Mouse (Mus musculus): ENCODE results near the gene Igdcc3. TPM values are rescaled to one million over a fixed set of nuclear protein-coding genes. Genes with fewer than 3 reads are reported as not detected.
A peak's percentile ranks its signal among the peaks of the same experiment; 100 is the strongest.

The Igdcc3 gene
- total RNA-seq (2015) (not detected in 2 replicates), total RNA-seq (2017) (not detected in 2 replicates)

DNA sequence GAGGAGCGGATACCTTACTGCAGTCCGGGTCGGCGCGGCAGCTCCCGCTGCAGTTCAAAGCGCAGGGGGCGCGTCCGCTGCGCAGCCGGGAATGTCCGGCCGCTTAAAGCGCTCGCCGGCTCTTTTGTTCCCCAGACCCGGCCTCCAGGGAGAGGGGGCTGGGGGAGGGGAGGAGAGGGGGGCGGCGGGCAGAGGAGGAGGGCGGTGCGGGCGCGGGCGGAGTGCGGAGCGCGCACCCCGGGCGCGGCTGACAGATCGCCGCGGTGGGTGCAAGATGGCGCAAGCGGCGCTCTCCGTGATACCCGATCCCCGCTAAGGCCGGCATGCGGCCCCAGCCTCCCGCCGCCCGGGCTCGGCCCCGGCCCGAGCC, at the start of gene Igdcc3:
TSS of gene Igdcc3 (plus strand) at position 254 of the 370 bp plus-strand sequence.
- no peak for ATAC-seq (ENCODE audit: poor library complexity, severe bottlenecking)

DNA sequence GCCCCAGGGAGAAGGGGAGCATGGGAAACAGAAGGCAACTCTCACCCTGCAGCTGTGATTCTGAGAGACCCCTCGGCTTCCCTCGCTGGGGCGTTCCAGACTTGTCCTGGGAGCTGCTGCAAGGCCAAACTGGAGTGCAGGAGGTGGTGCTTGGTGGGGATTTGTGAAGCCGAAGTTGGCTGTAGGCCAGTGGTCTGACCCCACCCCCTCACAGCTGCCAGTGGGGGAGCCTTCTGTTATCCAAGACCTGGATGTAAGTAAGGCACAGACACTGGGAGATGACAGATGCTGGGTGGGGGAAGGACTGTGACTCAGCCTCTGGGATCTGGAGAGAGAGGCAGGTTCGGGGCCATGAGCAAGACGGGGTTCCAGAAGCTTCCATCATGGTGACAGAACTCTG, 46.8 kb upstream of the Igdcc3 start:
- ATAC-seq (ENCODE audit: poor library complexity, severe bottlenecking), result no peak

DNA sequence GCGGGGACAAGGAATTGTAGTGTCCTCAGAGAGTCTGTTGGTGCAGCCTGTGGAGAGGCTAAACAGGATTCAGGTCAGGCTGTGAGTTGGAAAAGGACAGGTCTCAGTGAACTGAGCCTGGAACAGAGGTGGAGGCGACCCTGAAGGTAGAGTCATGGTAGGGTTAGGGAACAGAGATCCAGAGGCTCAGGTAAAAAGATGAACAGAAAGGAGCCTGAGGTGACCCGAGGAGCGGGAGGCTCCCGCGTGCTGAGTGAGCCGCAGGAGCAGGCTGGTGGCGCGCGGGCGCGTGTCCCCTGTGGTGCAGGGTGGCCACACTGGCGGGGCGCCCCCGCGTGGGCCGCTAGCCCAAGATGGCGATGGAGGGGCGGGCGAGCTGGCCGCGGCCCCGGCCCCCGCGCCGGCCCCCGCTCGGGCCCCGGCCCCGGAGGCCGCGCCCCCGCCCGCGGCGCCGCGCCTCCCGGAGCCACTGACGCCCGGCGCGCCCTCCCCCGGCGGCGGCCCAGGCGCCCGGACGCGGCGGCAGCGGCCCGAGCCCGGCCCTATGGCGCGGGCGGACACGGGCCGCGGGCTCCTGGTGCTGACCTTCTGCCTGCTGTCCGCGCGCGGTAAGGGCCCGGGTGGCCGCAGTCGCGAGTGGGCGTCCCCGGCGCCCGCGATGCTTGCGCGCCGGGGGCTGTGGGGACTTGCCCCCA, 39.9 kb upstream of the Igdcc3 start, which contains the start of gene Igdcc4:
TSS of gene Igdcc4 (plus strand) at position 496 of the 695 bp plus-strand sequence.
- no peak for ATAC-seq (ENCODE audit: poor library complexity, severe bottlenecking)

DNA sequence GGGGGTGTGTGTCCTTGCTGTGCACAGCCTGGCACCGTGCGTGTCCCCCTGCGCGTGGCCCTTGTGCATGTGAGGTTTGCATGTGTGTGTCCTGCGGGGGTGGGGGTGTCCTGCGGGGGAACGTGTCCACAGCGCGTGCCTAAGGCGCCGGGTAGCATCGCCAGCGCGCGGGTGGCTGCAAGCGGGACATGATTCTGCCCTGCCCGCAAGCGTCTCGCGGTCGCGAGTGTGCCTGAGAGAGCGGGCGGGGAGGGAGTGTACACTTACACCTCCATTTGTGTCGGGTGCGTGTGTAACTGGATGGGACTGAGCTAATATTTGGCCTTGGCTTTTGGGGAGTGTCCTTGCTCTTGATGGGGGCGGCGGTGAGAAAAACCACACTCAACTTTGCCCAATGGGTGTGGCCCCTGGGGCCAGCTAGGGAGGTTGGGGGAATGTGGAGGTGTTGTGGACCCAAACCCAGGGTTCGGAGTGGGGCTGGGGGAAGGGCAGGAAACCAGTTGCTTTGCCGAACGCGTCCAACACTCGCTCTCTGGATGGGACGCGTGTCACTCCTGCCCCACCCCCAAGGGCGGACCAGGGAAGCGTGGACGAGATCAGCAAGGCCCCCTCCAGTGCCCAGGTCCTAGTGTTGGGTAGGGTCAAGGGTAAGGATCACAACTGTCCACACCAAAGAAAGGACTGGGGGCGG, 39.2 kb upstream of the Igdcc3 start:
- ATAC-seq (ENCODE audit: poor library complexity, severe bottlenecking), result no peak

DNA sequence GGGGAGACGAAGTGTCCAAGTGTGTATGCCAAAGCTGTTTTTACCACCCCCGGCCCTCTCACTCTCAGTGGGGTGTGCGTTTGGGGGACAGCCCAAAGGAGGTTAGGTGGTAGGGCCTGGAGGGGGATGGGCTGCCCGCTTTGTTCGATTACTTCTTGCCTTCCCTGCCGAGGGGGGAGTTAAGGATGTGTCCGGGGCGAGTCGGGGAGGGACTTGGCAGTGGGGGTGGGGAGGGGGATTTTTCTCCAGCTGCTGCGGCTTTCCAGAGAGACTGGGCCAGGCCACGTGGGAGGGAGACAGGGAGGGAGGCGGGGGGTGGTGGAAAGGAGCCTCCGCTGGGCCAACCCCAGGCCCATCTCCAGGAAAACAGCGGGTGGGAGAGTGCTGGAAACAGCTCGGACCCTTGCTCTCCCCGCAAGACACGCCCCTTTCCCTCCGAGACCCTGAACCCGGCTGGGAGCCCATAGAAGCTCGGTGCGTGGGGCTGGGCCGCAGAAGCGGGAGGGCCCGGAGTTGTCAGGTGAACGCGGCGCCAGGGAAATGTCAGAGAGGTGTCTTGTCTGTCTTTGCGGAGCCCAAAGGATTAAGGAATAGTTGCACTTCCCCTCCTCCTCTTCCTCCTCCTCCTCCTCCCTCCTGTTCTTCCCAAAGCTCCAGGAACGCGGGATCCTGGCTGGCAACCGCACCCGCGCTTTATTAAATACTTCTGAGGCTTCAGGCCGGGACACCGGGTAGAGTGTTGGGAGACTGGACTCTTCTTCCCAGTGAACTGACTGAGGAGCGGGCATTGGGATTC, 38.4 kb upstream of the Igdcc3 start:
- ATAC-seq (ENCODE audit: poor library complexity, severe bottlenecking), result no peak

DNA sequence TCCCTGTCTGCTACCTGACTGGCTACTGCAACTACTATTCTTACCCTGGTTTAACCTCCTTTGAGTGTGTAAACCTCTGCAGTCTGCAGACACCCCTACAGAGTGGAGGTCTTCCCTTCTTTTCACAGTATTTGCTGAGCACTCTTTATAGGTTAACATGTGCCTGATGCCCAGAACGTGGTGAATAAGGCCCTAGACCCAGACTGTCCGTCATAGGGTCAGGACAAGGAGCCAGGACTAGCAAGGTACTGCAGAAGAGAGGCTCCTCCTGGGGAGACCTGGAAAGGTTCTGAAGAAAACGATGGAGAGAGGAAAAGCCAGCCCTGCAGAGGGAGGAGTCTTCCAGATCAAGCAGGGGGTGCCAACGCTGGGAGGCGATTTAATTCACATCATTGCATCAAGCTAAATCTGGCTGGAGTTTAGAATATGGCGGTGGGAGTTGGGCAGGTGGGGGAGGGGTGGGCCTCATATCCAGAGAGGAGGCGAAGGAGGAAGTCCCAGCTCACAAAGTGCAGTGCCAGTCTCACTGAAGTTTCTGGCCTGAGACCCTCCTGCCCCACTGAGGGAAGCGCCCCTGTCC, 37.7 kb upstream of the Igdcc3 start:
- no peak for ATAC-seq (ENCODE audit: poor library complexity, severe bottlenecking)

DNA sequence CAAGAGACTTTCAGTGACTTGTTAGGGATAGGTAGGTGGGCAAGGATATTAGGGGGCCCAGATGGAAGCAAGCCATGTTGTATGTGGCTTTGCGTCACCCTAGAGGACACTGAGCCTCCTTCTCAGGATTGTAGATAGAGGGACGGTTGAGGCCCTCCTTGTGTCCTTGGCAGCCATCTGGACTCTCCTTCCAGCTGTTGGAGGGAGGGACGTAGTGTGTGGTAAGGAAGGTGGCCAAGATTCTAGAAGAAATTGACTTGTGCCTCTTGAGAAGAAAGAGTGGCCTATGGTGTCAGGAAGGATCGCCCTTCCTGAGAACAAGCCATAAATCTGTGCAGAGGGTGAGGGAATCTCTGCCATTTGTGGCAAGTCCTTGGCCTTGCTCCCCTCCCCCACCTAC, 34.2 kb upstream of the Igdcc3 start:
- ATAC-seq (ENCODE audit: poor library complexity, severe bottlenecking), result no peak

DNA sequence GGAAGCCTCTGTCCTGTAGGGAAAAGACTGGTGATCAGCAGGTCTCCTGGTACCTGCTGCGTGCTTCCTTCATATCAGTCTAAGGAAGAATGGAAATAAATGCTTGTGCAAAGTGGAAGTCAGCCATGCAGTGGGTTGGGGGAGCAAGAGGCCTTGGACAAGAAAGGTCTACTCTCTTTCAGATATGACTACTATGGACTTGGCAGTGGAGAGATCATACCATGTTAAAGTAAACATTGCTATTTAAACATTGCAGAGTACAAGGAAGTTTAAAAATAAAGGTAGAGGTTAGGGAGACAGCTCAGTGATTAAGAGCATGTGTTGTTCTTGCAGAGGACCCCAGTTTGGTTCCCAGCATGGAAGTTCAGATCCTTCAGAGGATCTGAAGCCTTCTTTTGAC, 33.1 kb upstream of the Igdcc3 start:
- no peak for ATAC-seq (ENCODE audit: poor library complexity, severe bottlenecking)

DNA sequence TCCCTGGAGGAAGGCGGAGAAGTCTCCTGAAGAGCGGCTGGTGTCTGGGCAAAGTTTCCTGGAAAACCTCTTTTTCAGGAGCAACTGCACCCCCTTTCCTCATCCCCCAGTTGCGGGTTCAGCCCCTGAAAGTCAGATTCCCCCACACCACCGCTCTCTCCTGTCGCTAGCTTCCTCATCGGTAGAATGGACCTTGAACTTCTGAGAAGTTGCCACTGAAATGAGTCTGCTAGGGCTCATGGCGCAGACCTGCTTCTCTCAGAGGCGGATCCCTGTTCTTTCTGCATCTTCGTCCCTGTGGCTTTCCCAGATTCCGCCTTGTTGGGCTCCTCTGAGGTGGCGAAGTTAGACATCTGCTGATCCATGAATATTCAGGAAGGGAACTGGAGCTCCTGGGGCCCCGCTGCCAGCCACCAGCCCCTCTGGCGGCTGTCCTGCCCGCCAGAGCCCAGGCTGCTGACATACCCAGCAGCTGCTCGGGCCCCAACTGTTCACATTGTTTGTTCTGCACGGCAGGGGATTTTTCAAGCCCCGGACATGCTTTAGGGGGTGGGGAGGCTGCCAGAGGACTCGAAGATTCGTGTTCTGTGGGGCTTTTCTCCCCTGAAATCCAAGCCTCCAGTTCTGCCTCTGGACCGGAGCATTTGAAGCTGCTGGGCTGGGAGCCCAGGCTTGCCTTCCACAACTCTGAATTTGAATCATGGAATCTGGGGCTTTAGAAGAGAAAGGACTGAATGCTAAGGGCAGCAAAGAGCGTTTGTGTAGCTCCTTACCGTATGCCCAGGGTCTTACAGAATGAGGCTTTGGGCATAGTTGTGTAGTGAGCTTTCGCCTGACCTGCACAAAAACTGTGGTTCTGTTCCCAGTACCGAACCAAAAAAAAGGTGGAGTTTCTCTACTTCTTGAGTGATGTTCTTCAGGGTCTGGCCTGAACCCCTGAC, 31.6 kb upstream of the Igdcc3 start:
- no peak for ATAC-seq (ENCODE audit: poor library complexity, severe bottlenecking)

DNA sequence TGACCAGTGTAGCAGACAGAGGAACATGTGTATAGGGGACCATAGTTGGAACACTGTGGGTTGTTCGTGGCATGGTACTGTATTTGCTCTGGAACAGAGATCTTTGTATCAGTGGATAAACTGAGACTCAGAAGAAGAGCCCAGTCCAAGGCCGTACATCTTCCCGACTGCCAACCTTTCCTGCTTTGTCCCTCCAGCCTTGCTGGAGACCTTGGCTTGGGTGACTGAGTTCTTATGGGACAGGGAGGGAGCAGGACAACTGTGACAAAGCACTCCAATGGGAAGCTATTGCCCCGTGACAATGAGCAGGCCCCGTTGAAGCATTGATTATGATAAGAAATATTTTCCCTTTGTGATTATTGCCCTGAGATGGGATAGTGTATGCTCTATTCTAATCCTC, 29.3 kb upstream of the Igdcc3 start:
- ATAC-seq (ENCODE audit: poor library complexity, severe bottlenecking), result no peak

DNA sequence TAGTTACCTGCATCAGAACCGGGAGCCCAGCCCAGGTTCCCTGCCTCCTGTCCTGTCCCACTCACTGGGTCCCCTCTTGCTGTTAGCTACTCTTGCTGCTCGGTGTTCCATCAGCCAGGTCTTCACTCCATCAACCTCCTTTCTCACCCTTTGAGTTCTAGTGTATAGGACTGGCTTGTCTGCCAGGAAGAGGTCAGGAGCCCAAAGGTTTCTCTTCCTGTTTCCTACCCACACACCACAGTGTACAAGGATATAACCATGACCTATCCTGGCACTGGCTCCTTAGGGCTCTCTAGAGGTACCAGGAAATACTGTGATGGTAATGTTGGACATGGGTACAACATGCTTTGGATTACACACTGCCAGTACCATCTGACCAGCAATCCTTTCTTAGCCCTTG, 27.3 kb upstream of the Igdcc3 start:
- ATAC-seq (ENCODE audit: poor library complexity, severe bottlenecking), result no peak

DNA sequence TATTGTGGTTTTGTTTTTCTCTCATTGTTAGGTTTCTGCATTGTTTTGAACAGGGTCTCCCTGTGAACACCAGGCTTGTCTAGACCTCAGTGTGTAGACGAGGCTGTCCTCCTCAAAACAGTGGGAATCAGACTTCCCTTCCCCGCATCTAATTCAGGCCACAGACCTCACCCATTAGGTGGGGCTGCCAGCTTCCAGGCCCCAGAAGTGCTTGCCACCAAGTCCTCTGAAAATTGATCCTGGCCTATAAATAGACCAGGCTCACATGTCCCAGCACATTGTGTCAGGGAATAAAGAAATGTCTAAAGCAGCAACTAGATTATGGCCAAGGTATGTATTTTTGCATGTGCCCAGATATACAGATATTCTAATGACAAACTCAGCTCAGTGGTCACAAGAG, 25.1 kb upstream of the Igdcc3 start:
- no peak for ATAC-seq (ENCODE audit: poor library complexity, severe bottlenecking)

DNA sequence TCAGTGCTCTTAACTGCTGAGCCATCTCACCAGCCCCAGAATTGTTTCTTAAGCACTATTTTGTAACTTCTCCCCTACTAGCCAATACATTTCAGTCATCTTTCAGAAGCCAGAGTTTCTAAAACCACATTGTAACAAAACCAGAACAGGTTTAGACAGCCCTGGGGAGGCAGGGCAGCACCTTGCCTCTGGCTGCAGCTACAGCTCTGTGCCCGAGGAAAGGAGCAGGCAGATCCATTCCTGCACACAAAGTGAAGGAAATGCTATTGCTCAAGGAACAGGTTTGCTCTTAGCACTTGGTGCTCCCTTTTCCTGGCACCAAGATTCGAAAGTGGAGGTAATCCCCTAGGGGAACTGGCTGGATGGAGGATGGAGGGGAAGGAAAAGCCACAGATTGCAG, 23.5 kb upstream of the Igdcc3 start:
- ATAC-seq (ENCODE audit: poor library complexity, severe bottlenecking), result no peak

DNA sequence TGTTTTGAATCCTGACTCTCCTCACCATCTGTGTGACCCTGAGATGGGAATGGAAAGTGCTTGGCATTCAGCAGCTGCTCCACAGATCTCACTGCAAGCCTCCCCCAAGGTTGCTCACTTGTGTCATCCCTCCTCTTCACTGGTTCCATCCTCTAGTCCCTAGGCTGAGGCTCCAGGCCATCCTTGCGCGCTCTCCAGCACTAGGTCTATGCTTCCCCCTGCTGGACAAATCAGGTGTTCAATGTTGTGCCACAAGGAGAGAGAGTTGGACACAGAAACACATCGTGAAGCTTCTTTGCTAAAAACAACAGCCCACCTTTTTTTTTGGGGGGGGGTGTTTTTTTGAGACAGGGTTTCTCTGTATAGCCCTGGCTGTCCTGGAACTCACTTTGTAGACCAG, 20.1 kb upstream of the Igdcc3 start:
- no peak for ATAC-seq (ENCODE audit: poor library complexity, severe bottlenecking)

DNA sequence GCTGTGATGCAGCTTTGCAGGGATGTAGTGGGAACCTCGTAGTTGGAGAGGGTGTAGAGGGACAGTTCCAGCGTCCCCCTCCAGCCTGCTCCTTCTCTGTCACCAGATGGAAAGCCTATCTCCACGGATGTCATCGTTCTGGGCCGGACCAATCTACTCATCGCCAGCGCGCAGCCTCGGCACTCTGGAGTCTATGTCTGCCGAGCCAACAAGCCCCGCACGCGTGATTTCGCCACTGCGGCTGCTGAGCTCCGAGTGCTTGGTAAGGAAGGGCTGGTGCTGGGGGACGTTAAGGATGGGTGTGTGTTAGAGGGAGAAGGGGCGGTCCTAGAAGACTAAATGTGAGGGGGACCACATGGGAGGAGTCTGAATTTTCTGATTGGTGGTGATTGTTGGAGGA, 18.4 kb upstream of the Igdcc3 start:
- ATAC-seq (ENCODE audit: poor library complexity, severe bottlenecking), result no peak

DNA sequence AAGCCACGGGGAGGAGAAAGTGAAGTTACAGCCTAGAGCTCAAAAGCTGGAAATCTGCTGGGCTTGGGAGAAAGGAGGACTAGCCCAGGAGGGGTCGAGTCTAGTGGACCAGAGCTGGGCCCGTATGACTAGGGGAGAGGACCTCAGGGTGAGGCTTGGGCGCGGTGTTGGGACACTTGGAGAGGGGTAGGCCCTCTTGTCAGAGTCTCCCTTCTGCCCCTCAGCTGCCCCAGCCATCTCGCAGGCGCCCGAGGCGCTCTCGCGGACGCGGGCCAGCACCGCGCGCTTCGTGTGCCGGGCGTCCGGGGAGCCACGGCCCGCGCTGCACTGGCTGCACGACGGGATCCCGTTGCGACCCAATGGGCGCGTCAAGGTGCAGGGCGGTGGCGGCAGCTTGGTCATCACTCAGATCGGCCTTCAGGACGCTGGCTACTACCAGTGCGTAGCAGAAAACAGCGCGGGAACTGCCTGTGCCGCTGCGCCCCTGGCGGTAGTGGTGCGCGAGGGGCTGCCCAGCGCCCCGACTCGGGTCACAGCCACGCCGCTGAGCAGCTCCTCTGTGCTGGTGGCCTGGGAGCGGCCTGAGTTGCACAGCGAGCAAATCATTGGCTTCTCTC, 17.3 kb upstream of the Igdcc3 start:
- peak; percentile 54; the same call in 1 of the 2 replicates for ATAC-seq (ENCODE audit: poor library complexity, severe bottlenecking)

DNA sequence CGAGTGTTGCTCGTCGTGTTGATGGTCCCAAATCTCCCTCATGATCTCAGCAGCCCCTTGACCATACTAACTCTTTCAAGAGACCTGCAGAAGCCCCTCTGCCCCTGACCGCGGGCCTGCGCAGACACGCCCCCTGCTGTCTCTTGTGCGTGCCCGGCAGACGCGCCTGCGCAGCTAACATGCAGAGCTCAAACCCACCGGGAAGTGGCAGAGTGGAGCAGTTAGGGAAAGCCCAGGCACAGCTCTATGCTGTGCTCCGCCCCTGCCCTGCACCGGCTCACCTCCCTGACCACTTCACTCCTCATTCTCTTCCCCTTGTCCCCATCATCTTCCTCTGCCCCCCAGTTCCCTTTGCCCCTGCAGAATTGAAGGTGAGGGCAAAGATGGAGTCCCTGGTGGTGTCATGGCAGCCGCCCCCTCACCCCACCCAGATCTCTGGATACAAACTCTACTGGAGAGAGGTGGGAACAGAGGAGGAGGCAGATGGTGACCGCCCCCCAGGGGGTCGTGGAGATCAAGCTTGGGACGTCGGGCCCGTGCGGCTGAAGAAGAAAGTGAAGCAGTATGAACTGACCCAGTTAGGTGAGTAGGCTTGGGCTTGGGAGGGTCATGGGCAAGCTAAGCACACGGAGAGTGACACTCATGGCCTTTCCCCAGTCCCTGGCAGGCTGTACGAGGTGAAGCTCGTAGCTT, 12.7 kb upstream of the Igdcc3 start:
- ATAC-seq (ENCODE audit: poor library complexity, severe bottlenecking), result 0 out of 2 replicates have a peak, but pooled peaks have one; percentile 35

DNA sequence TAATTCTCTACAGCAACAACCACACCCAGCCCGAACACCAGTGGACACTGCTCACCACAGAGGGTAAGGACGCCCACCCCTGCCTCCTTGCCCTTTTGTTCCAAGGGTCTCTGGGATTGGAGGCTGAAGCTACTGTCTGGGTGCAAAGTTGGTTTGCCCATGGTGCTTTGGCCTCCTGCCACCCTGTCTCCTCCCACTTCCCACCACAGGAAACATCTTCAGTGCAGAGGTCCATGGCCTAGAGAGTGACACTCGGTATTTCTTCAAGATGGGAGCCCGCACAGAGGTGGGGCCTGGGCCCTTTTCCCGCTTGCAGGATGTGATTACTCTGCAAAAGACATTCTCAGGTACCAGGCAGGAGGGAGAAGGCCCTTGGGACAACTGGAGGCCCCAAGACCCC, 9.3 kb upstream of the Igdcc3 start:
- ATAC-seq (ENCODE audit: poor library complexity, severe bottlenecking), result no peak

DNA sequence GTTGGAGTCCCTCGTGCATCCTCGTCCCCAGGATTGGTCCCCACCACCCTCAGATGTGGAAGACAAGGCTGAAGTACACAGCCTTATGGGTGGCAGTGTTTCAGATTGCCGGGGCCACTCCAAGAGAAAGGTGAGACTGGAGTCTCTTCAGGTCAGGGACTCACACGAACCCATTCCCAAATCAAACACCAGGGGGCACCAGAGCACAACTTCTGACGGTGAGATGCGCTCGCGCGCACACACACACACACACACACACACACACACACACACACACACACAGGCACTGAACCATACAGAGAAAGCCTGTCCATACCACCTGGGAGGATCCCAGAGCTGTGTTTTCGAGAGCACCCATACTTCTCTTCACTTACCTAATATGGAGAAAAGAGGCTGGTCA, 7.2 kb upstream of the Igdcc3 start:
- ATAC-seq (ENCODE audit: poor library complexity, severe bottlenecking), result peak; percentile 78

Data from megakaryocyte, adult 5-6 weeks (primary cell).